Mouse (Mus musculus) lung, postnatal 0 days (tissue): ENCODE measurements around the gene Usp2.

Source experiments
- CTCF ChIP-seq: IDR thresholded peaks from 2 replicates; pipeline ENCODE4 v1.5.1; 2016; ENCODE audit warnings: antibody characterized with exemption, mild to moderate bottlenecking
- EP300 ChIP-seq: IDR thresholded peaks from 2 replicates; pipeline ENCODE4 v1.6.1; 2016; ENCODE audit warnings: antibody characterized with exemption, mild to moderate bottlenecking, control low read depth

GRCm38 (mm10) chr9:44127351-44127801 lies 60.6 kb downstream of the Usp2 start:
- TF ChIP-seq CTCF (no peak), EP300 (peak; percentile 17; the same call in 1 of the 2 replicates)
